30 mouse cellular contexts compared by ENCODE assay signal in genomic region chr3:66939675-66940074, GRCm38 (mm10). TPM values are rescaled to one million over a fixed set of nuclear protein-coding genes. Genes with fewer than 3 reads are reported as not detected.
DNase-seq lines count a peak whose midpoint lies in the region; ATAC-seq lines count a peak whose summit lies in the region.
"Had no signal": no experiment of that assay in that cellular context is flagged by ENCODE, and none has a peak within 500 bp of the region (broad histone marks: within the 10 kb centered on the region; RNA-seq: fewer than 3 reads in every experiment).

No protein-coding gene starts in this region.

- no peaks in the 10 kb centered on the region for H3K36me3 ChIP-seq in neural tube, embryonic 12.5 days
- no peaks in the 10 kb centered on the region for H3K36me3 ChIP-seq in neural tube, embryonic 15.5 days
- H3K36me3 ChIP-seq: embryonic facial prominence, embryonic 10.5 days; embryonic facial prominence, embryonic 15.5 days; forebrain, embryonic 12.5 days; heart, embryonic 12.5 days; limb, embryonic 13.5 days; lung, embryonic 15.5 days; stomach, embryonic 15.5 days had no signal

- no peak overlapping the region for H3K9ac ChIP-seq in neural tube, embryonic 12.5 days
- H3K9ac ChIP-seq in neural tube, embryonic 15.5 days (replicated peaks): no peak overlapping the region
- H3K9ac ChIP-seq: embryonic facial prominence, embryonic 15.5 days; forebrain, embryonic 12.5 days; forebrain, postnatal 0 days; heart, embryonic 12.5 days; hindbrain, embryonic 14.5 days; limb, embryonic 13.5 days; lung, embryonic 15.5 days; stomach, embryonic 15.5 days had no signal

- no peak overlapping the region for H3K27ac ChIP-seq in neural tube, embryonic 12.5 days
- no peak overlapping the region for H3K27ac ChIP-seq in neural tube, embryonic 15.5 days (replicated peaks)
- H3K27ac ChIP-seq: embryonic facial prominence, embryonic 10.5 days; embryonic facial prominence, embryonic 15.5 days; forebrain, embryonic 12.5 days; hindbrain, embryonic 14.5 days; limb, embryonic 13.5 days; lung, embryonic 15.5 days; stomach, embryonic 15.5 days had no signal

- no peak overlapping the region for H3K4me2 ChIP-seq in neural tube, embryonic 12.5 days (replicated peaks)
- no peak overlapping the region for H3K4me2 ChIP-seq in neural tube, embryonic 15.5 days
- H3K4me2 ChIP-seq: embryonic facial prominence, embryonic 15.5 days; forebrain, embryonic 12.5 days; heart, embryonic 12.5 days; hindbrain, embryonic 14.5 days; limb, embryonic 13.5 days; liver, embryonic 11.5 days; lung, embryonic 15.5 days; midbrain, embryonic 11.5 days; stomach, embryonic 15.5 days had no signal

- no peaks in the 10 kb centered on the region for H3K9me3 ChIP-seq in neural tube, embryonic 12.5 days
- no peaks in the 10 kb centered on the region for H3K9me3 ChIP-seq in neural tube, embryonic 15.5 days (replicated peaks)
- H3K9me3 ChIP-seq: embryonic facial prominence, embryonic 10.5 days; embryonic facial prominence, embryonic 15.5 days; forebrain, embryonic 12.5 days; heart, embryonic 12.5 days; limb, embryonic 13.5 days; lung, embryonic 15.5 days; stomach, embryonic 15.5 days had no signal

- no peaks in the 10 kb centered on the region for H3K27me3 ChIP-seq in neural tube, embryonic 12.5 days (replicated peaks)
- no peaks in the 10 kb centered on the region for H3K27me3 ChIP-seq in neural tube, embryonic 15.5 days (replicated peaks)
- H3K27me3 ChIP-seq: embryonic facial prominence, embryonic 15.5 days; forebrain, embryonic 12.5 days; heart, embryonic 12.5 days; lung, embryonic 15.5 days; stomach, embryonic 15.5 days had no signal

- 27% methylated on average over 10 of the region's 10 CpGs for WGBS in neural tube, embryonic 12.5 days
- WGBS in neural tube, embryonic 15.5 days: 24% methylated on average over 10 of the region's 10 CpGs

- peak; percentile 72; the same call in 1 of the 2 replicates for ATAC-seq in neural tube, embryonic 12.5 days (ENCODE audit: low FRiP score, low read depth)
- no peak for ATAC-seq in neural tube, embryonic 15.5 days (ENCODE audit: low FRiP score)
- ATAC-seq: forebrain, postnatal 0 days had no signal

- intact Hi-C loops in gastrocnemius, postnatal 36 days (cut with DNase I): no loop called here

- DNase-seq in forelimb bud, embryonic 11.5 days (ENCODE audit: low read depth, low spot score): peak; percentile 70
- peak; percentile 24 for DNase-seq in mesoderm, embryonic 11.5 days (ENCODE audit: low read depth, low spot score)
- DNase-seq in cerebellum, adult 8-10 months: no peak
- no peak for DNase-seq in gastrocnemius, postnatal 36 days
- DNase-seq: adrenal gland, postnatal 36 days; B cell, adult 2 months; cerebellum, adult 9-10 months; cerebellum, postnatal 36 days; forebrain, postnatal 0 days; gastrocnemius, postnatal 14 days; heart, adult 18-20 months; heart, postnatal 4 days; kidney, adult 18-20 months; kidney, postnatal 36 days; layer of hippocampus, postnatal 36 days; right cerebral cortex, postnatal 14 days had no signal

- H3K4me1 ChIP-seq in neural tube, embryonic 12.5 days: 0 out of 2 replicates have a peak, but pooled peaks cover 3% of the 10 kb centered on the region
- H3K4me1 ChIP-seq in neural tube, embryonic 15.5 days: 0 out of 2 replicates have a peak, but pooled peaks cover 5% of the 10 kb centered on the region
- H3K4me1 ChIP-seq: embryonic facial prominence, embryonic 10.5 days; embryonic facial prominence, embryonic 15.5 days; forebrain, embryonic 12.5 days; heart, embryonic 12.5 days; limb, embryonic 13.5 days; lung, embryonic 15.5 days; stomach, embryonic 15.5 days had no signal

- no peak overlapping the region for H3K4me3 ChIP-seq in neural tube, embryonic 12.5 days
- H3K4me3 ChIP-seq in neural tube, embryonic 15.5 days (replicated peaks): no peak overlapping the region
- H3K4me3 ChIP-seq: embryonic facial prominence, embryonic 10.5 days; embryonic facial prominence, embryonic 15.5 days; forebrain, embryonic 12.5 days; heart, embryonic 12.5 days; limb, embryonic 13.5 days; lung, embryonic 15.5 days; stomach, embryonic 15.5 days had no signal

RNA-seq across cellular contexts. Expression of gene Rsrc1, which starts 41.5 kb away (rescaled TPM):
- polyA plus RNA-seq in neural tube, embryonic 12.5 days (2016; fragmentation: Nextera tagmentation; extraction: Ambion mirVana): 37.9 and 46.7 TPM in 2 replicates
- polyA plus RNA-seq in neural tube, embryonic 15.5 days (2015; fragmentation: Nextera tagmentation; extraction: Ambion mirVana): 26.7 and 29.9 TPM in 2 replicates
- 10 to 100 TPM; 12.4 to 12.5 TPM for total RNA-seq in gastrocnemius, postnatal 36 days (2021)

RNA-seq across cellular contexts. Expression of gene Shox2, which starts 41.9 kb away (rescaled TPM):
- polyA plus RNA-seq in neural tube, embryonic 12.5 days (2016; fragmentation: Nextera tagmentation; extraction: Ambion mirVana): 28.4 and 28.9 TPM in 2 replicates
- polyA plus RNA-seq in neural tube, embryonic 15.5 days (2015; fragmentation: Nextera tagmentation; extraction: Ambion mirVana): 8.5 and 13.2 TPM in 2 replicates
- 1 to 10 TPM; 1.7 to 2.0 TPM for total RNA-seq in gastrocnemius, postnatal 36 days (2021)
- total RNA-seq: megakaryocyte progenitor cell, adult 5-6 weeks had no signal
- polyA plus RNA-seq: intestine, embryonic 14.5 days had no signal

Comparison
In these comparisons a context has a peak if more than half of its experiments do, and no peak if none do; other contexts are left out.
1. DNase-seq: peak in forelimb bud, embryonic 11.5 days (single experiment) and mesoderm, embryonic 11.5 days (single experiment); none in cerebellum, adult 8-10 months (single experiment) and gastrocnemius, postnatal 36 days (0 of 2).